Mouse (Mus musculus) midbrain, embryonic 13.5 days (tissue): ENCODE data around the gene Mylpf. TPM values are rescaled to one million over a fixed set of nuclear protein-coding genes. Genes with fewer than 3 reads are reported as not detected.

Experiments
- ATAC-seq: fragments of 200-750 bp; cut with Nextera tagmentation; 2 replicates; pipeline ENCODE4 v1.8.0; 2017; ENCODE audit warnings: mild to moderate bottlenecking, moderate TSS enrichment, moderate library complexity
- H3K27ac ChIP-seq: fragments of 300-500 bp; sonication (generic); 2 replicates; pipeline ENCODE4 v1.5.1; 2015; ENCODE audit warnings: inconsistent platforms, mild to moderate bottlenecking, moderate library complexity
- H3K27me3 ChIP-seq: fragments of 300-500 bp; sonication (generic); 2 replicates; pipeline ENCODE4 v1.6.1; 2015; ENCODE audit warnings: mild to moderate bottlenecking, inconsistent platforms
- H3K36me3 ChIP-seq: fragments of 300-500 bp; sonication (generic); 2 replicates; pipeline ENCODE4 v1.6.1; 2015; ENCODE audit warnings: mild to moderate bottlenecking, inconsistent platforms
- H3K4me1 ChIP-seq: fragments of 300-500 bp; sonication (generic); replicated peaks from 2 replicates; pipeline ENCODE4 v1.6.1; 2015; ENCODE audit warnings: inconsistent platforms
- H3K4me2 ChIP-seq: fragments of 300-500 bp; sonication (generic); replicated peaks from 2 replicates; pipeline ENCODE4 v1.6.1; 2015; ENCODE audit warnings: moderate library complexity, mild to moderate bottlenecking, inconsistent platforms
- H3K4me3 ChIP-seq: fragments of 300-500 bp; sonication (generic); replicated peaks from 2 replicates; pipeline ENCODE4 v1.5.1; 2015; ENCODE audit warnings: mild to moderate bottlenecking, inconsistent platforms
- H3K9ac ChIP-seq: fragments of 300-500 bp; sonication (generic); replicated peaks from 2 replicates; pipeline ENCODE4 v1.6.1; 2015; ENCODE audit warnings: mild to moderate bottlenecking, inconsistent platforms
- H3K9me3 ChIP-seq: fragments of 300-500 bp; sonication (generic); 2 replicates; pipeline ENCODE4 v1.6.1; 2016; ENCODE audit warnings: mild to moderate bottlenecking, inconsistent platforms
- WGBS: fragments of 180-500 bp; shearing (Covaris S2); methylation state at CpG from one replicate; pipeline ENCODE4 v1.1.7; 2015; 5-methylcytosine and 5-hydroxymethylcytosine counted together
- polyA plus RNA-seq: library from polyadenylated mRNA; unstranded; fragments of >200 nt; fragmentation: Nextera tagmentation; extraction: Ambion mirVana; gene quantifications from 2 replicates; pipeline ENCODE4 v1.2.1, GENCODE M21; 2015

The Mylpf gene
- polyA plus RNA-seq, 1 experiment from 2014 or later = 8.5 TPM

GRCm38 (mm10) chr7:127187351-127187750, 21.3 kb upstream of the Mylpf start:
- H3K27ac ChIP-seq = no peak overlapping the region
- H3K4me1 ChIP-seq = no peaks in the 10 kb centered on the region
- no peak overlapping the region for H3K9ac ChIP-seq
- H3K4me2 ChIP-seq = no peak overlapping the region
- H3K27me3 ChIP-seq = no peaks in the 10 kb centered on the region
- 66% methylated on average over 10 of the region's 10 CpGs for WGBS
- peaks cover 19% of the 10 kb centered on the region for H3K36me3 ChIP-seq
- no peaks in the 10 kb centered on the region for H3K9me3 ChIP-seq
- H3K4me3 ChIP-seq = no peak overlapping the region
- no peak for ATAC-seq

- Histone ChIP-seq H3K4me1 (peaks cover 6% of the 10 kb centered on the region; the same call in 1 of the 2 replicates), H3K9ac (no peak overlapping the region), H3K9me3 (no peaks in the 10 kb centered on the region), H3K36me3 (peaks cover 31% of the 10 kb centered on the region), H3K27ac (no peak overlapping the region), H3K27me3 (no peaks in the 10 kb centered on the region), H3K4me2 (no peak overlapping the region), H3K4me3 (no peak overlapping the region)
- ATAC-seq = no peak
- 87% methylated on average over 17 of the region's 17 CpGs for WGBS
Measured at GRCm38 (mm10) chr7:127188305-127189276, 20.1 kb upstream of the Mylpf start.

DNA sequence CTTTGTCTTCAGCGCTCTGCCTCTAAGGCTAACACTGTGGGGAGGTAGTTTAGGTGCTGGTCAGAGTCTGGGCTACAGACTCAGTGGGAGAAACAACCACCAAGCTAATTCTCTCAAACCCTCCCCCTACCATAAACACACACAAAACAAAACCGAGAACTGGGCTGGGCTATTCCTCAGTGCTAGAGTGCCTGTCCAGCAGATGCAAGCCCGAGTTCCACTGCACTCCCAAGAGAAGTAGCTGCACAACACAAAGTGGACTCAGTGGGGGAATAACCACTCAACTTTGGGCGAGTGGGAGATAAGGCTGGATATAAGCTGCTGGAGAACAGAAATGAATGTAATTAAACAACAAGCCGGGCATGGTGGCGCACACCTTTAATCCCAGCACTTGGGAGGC, 18.0 kb upstream of the Mylpf start:
- H3K4me1 ChIP-seq = peaks cover 22% of the 10 kb centered on the region
- ATAC-seq = no peak
- WGBS = 85% methylated on average over 6 of the region's 6 CpGs

DNA sequence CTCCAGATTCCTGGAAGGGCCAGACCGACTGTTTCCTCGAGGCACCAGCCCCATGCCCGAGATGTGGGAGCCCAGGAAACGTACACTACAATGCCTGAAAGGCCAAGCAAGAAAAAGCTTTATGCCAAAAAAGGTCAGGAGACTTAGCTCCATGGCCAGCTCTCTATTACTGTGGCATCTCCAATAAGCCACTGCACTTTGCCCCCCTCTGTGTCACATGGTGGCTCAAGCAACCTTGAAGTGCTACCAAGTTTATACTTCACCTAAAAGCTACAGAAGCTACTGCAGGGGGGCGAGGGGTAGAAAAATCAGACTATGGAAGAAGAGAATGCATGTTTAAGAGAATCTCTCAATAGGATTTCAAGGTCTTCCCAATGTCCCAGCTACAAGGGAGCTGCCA, 15.7 kb upstream of the Mylpf start:
- ATAC-seq = no peak

More for the DNA sequence above, 18.0 kb upstream of the Mylpf start:
- no peaks in the 10 kb centered on the region for H3K9me3 ChIP-seq
- no peak overlapping the region for H3K9ac ChIP-seq
- H3K27me3 ChIP-seq = no peaks in the 10 kb centered on the region
- H3K4me3 ChIP-seq = no peak overlapping the region
- no peak overlapping the region for H3K27ac ChIP-seq
- H3K36me3 ChIP-seq = peaks cover 44% of the 10 kb centered on the region
- H3K4me2 ChIP-seq = no peak overlapping the region

GRCm38 (mm10) chr7:127194011-127194632, 14.6 kb upstream of the Mylpf start:
- peak overlapping the region; percentile 74 for H3K4me3 ChIP-seq
- no peak overlapping the region for H3K9ac ChIP-seq
- peaks cover 33% of the 10 kb centered on the region for H3K4me1 ChIP-seq
- ATAC-seq = no peak
- WGBS = 94% methylated on average over 17 of the region's 17 CpGs
- peak overlapping the region; percentile 89 for H3K4me2 ChIP-seq
- H3K36me3 ChIP-seq = peaks cover 68% of the 10 kb centered on the region
- no peaks in the 10 kb centered on the region for H3K9me3 ChIP-seq
- no peaks in the 10 kb centered on the region for H3K27me3 ChIP-seq
- no peak overlapping the region for H3K27ac ChIP-seq

More for the DNA sequence above, 15.7 kb upstream of the Mylpf start:
- no peak overlapping the region for H3K4me3 ChIP-seq
- no peak overlapping the region for H3K4me2 ChIP-seq
- no peaks in the 10 kb centered on the region for H3K9me3 ChIP-seq
- WGBS = 93% methylated on average over 5 of the region's 5 CpGs
- H3K4me1 ChIP-seq = peaks cover 33% of the 10 kb centered on the region
- no peak overlapping the region for H3K9ac ChIP-seq
- no peaks in the 10 kb centered on the region for H3K27me3 ChIP-seq
- peaks cover 57% of the 10 kb centered on the region for H3K36me3 ChIP-seq
- H3K27ac ChIP-seq = no peak overlapping the region

- Histone ChIP-seq H3K4me1 (peaks cover 33% of the 10 kb centered on the region), H3K36me3 (peaks cover 73% of the 10 kb centered on the region), H3K27me3 (no peaks in the 10 kb centered on the region), H3K9me3 (no peaks in the 10 kb centered on the region), H3K4me3 (peak overlapping the region; percentile 74), H3K4me2 (peak overlapping the region; percentile 89), H3K9ac (peak overlapping the region; percentile 83), H3K27ac (no peak overlapping the region)
- no peak for ATAC-seq
- WGBS = 89% methylated on average over 7 of the region's 7 CpGs
Measured at GRCm38 (mm10) chr7:127194633-127195029, 14.1 kb upstream of the Mylpf start.

DNA sequence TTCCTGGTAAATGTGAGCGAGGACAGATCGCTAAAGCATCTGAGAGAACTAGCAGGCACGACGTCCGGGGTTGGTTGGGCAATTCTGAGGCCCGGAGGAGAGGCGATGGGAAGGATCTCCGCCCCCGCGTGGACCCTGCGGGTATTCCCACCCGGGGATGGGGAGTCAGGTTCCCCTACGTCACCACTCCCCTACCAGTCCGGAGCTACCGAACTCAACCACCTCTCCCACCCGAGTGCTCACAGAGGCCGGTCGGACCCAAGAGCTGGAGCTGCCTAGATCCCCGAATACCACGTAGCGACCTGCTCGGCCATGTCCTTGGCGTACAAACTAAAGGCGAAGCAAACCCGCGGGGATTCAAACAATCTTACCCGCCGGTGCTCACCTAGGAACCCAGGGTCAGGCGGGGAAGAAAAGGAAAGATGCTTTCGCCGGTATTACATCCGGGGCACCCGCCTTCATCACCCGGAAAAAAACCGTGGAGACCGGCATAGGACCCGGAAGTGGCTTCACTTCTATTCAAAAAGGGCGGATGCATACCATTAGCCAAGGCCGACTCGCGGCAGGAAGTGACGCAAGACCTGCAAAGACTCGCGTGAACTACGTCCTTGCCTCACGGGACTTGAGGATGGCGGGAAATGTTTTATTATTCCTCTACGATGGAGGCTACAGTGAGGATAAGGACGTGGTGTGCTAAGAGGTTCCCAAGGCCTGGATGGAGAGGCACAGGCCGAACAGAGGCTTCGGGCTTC, 13.0 kb upstream of the Mylpf start, which contains the start of gene Cd2bp2:
Cd2bp2 (minus strand) TSS at position 507 of the 752 bp plus-strand sequence.
- H3K9me3 ChIP-seq = no peaks in the 10 kb centered on the region
- peak within 1 kb of the TSS; percentile 74 for H3K4me3 ChIP-seq
- H3K9ac ChIP-seq = peak within 1 kb of the TSS; percentile 83
- H3K4me1 ChIP-seq = peaks cover 33% of the 10 kb centered on the region
- H3K36me3 ChIP-seq = peaks cover 80% of the 10 kb centered on the region
- peak within 1 kb of the TSS; percentile 89 for H3K4me2 ChIP-seq
- peak; percentile 97 for ATAC-seq
- H3K27me3 ChIP-seq = no peaks in the 10 kb centered on the region
- peak within 1 kb of the TSS; percentile 84 for H3K27ac ChIP-seq
- under 1% methylated on average over 51 of the region's 51 CpGs for WGBS

GRCm38 (mm10) chr7:127196484-127196883, 12.2 kb upstream of the Mylpf start:
- Histone ChIP-seq H3K27me3 (no peaks in the 10 kb centered on the region), H3K4me1 (peaks cover 33% of the 10 kb centered on the region), H3K9me3 (no peaks in the 10 kb centered on the region), H3K9ac (peak overlapping the region; percentile 72), H3K4me2 (peak overlapping the region; percentile 71), H3K27ac (peak overlapping the region; percentile 78), H3K4me3 (peak overlapping the region; percentile 74), H3K36me3 (peaks cover 81% of the 10 kb centered on the region)
- ATAC-seq = 0 out of 2 replicates have a peak, but pooled peaks have one; percentile 0
- 55% methylated on average over 11 of the region's 11 CpGs for WGBS

DNA sequence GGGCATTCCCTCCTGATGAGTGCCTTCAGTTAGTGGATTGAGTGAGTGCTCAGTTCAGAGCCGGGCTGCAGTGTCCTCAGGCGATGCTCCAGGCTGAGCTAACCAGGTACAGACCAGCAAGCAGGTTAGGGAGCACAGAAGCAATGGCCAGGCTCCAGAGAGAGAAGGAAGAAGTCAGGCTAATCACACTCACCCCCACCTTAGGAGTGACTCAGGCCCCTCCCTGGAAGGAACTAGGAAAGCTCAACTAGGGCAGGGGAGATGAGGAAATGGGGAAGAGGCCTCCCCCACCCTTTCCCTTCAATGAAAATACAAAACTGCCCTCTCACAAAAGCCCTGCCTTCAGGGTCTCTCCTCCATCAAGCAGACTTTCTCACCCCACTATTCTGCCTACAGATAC, 2.1 kb upstream of the Mylpf start:
- H3K27me3 ChIP-seq = no peaks in the 10 kb centered on the region
- H3K9me3 ChIP-seq = 0 out of 2 replicates have a peak, but pooled peaks cover 2% of the 10 kb centered on the region
- H3K4me2 ChIP-seq = peak overlapping the region; percentile 99
- H3K36me3 ChIP-seq = peaks cover 24% of the 10 kb centered on the region
- WGBS = 71% methylated on average over 2 of the region's 2 CpGs
- no peak for ATAC-seq
- peaks cover 41% of the 10 kb centered on the region for H3K4me1 ChIP-seq
- peak overlapping the region; percentile 93 for H3K4me3 ChIP-seq
- no peak overlapping the region for H3K27ac ChIP-seq
- H3K9ac ChIP-seq = peak overlapping the region; percentile 98

DNA sequence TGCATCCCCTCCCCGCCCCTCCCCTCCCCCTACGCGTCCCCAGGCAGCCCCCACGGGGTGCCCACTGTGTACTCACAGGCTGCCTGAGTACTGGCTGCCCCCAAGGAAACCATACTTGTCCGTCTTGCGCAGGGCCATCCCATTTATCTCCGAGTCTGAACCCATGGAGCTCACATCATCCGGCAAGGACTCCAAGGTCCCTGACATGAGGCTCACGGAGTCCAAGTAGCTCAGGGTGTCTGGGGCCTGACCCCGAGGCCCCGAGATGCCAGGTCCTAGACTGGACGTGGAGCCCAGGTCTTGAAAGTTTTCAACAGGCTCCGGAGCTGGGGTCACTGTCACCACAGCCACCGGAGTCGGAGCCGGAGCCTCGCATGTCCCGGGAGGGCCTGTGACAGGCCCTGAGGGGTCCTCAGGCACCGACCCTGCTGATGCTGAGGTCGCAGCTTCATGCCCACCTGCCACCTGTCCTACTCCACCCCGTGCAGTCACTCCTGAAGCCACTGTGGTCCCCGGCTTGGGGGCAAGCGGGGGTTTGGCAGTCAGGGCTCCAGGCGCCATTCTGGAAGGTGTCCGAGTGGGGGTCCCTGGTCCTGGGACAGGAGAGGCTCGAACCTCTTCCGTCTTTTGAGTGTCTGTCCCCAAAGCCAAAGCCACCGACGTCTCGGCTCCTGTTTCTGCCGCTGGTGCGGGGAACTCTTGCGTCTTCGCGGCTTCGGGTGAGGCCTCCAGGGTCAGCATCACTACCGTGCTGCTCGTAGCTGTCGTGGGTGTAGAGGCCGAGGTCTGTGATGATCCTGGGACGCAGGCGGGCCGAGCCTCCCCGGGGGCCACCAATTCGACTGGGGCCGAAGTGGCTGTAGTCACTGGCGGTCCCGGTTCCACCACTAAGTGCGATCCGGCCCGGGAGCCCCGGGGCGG, 1.1 kb upstream of the Mylpf start:
- peak overlapping the region; percentile 99 for H3K4me2 ChIP-seq
- H3K9ac ChIP-seq = peak overlapping the region; percentile 98
- H3K9me3 ChIP-seq = 0 out of 2 replicates have a peak, but pooled peaks cover 2% of the 10 kb centered on the region
- peaks cover 23% of the 10 kb centered on the region for H3K36me3 ChIP-seq
- peak; percentile 17; the same call in 1 of the 2 replicates for ATAC-seq
- peak overlapping the region; percentile 93 for H3K4me3 ChIP-seq
- H3K27me3 ChIP-seq = no peaks in the 10 kb centered on the region
- H3K4me1 ChIP-seq = peaks cover 41% of the 10 kb centered on the region
- H3K27ac ChIP-seq = peak overlapping the region; percentile 87
- WGBS = 0% methylated on average over 52 of the region's 53 CpGs

DNA sequence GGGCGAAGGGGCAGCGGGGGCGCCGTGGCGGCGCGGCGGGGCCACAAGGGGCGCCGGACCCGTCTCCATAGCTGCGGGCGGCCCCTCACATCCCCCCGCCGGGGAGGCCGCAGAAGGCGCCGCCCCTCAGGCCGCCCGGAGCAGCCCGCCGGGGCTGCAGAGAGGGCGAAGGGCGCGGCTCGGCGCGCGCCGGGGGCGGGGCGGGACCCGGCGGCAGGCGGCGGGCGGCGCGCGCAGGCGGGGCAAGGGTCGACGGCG, 466 bp upstream of the Mylpf start, which contains the start of gene Tbc1d10b:
Tbc1d10b (minus strand) TSS at position 174 of the 258 bp plus-strand sequence.
- Histone ChIP-seq H3K27ac (peak within 1 kb of the TSS; percentile 87), H3K4me1 (peaks cover 41% of the 10 kb centered on the region), H3K9me3 (0 out of 2 replicates have a peak, but pooled peaks cover 2% of the 10 kb centered on the region), H3K4me3 (peak within 1 kb of the TSS; percentile 93), H3K36me3 (peaks cover 17% of the 10 kb centered on the region), H3K27me3 (no peaks in the 10 kb centered on the region), H3K4me2 (peak within 1 kb of the TSS; percentile 99), H3K9ac (peak within 1 kb of the TSS; percentile 98)
- ATAC-seq = peak; percentile 21
- 0% methylated on average over 25 of the region's 44 CpGs for WGBS
